ENCODE assay signal across 8 mouse cellular contexts in the genomic region with DNA sequence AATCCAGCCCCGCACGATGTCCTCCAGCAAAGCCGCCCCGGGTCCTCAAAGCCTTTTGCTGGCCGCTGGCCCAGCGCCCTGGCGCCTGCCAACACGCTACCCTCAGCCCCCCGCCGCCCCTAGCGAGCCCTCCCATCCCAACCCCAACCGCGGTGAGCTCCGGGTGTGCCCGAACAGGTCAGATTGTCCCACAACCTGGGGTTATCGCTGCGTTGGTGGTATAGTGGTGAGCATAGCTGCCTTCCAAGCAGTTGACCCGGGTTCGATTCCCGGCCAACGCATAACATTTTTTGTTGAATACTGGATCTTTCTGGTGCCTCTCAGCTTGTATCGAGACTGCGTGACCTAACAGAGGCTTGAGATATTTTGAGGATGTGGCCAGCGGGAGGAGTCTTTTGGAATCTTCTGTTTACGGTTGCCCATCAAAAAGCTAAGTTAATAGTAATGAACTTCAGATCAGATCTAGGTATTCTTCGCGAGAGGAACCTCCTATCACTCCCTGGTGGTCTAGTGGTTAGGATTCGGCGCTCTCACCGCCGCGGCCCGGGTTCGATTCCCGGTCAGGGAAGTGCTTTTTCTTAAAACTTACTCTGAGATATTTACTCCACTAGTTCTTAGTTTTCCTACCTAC. TPM values are rescaled to one million over a fixed set of nuclear protein-coding genes. Genes with fewer than 3 reads are reported as not detected.
A peak's percentile ranks its signal among the peaks of the same experiment; 100 is the strongest.
DNase-seq lines count a peak whose midpoint lies in the region; ATAC-seq lines count a peak whose summit lies in the region.

No protein-coding gene starts in this region.

- under 1% methylated on average over 35 of the region's 35 CpGs for WGBS in hindbrain, embryonic 16.5 days

- H3K4me3 ChIP-seq in hindbrain, embryonic 16.5 days (ENCODE audit: low read length) = peak overlapping the region; percentile 70

- peak overlapping the region; percentile 57 for H3K4me2 ChIP-seq in hindbrain, embryonic 16.5 days (ENCODE audit: low read length)

- peak overlapping the region; percentile 90 for H3K27ac ChIP-seq in hindbrain, embryonic 16.5 days (ENCODE audit: low read depth, low read length)

- H3K36me3 ChIP-seq in hindbrain, embryonic 16.5 days (ENCODE audit: control insufficient read depth, insufficient read depth, low read length) = no peaks in the 10 kb centered on the region

- peak; percentile 91 for DNase-seq in ZHBTc4 (ENCODE audit: low read depth, low spot score)
- peak; percentile 74 to 85 for DNase-seq in cerebellum, postnatal 4 days (ENCODE audit: low spot score in 2 of 2)
- peak; percentile 86 for DNase-seq in gastrocnemius, adult 18-20 months (ENCODE audit: low spot score)
- peak; percentile 83 for DNase-seq in left cerebral cortex, adult 11 months (ENCODE audit: low spot score)
- DNase-seq in lung, postnatal 4 days = peak; percentile 78 to 86
- peak; percentile 90 for DNase-seq in retina, postnatal 1 day
- peak; percentile 89 for DNase-seq in thymus, postnatal 4 days

- H3K27me3 ChIP-seq in hindbrain, embryonic 16.5 days (replicated peaks; ENCODE audit: control insufficient read depth, insufficient read depth, low read length) = no peaks in the 10 kb centered on the region

- no peaks in the 10 kb centered on the region for H3K9me3 ChIP-seq in hindbrain, embryonic 16.5 days (ENCODE audit: control insufficient read depth, low read length)

- ATAC-seq in hindbrain, embryonic 16.5 days = peak; percentile 93

- peaks cover 5% of the 10 kb centered on the region; the same call in 1 of the 2 replicates for H3K4me1 ChIP-seq in hindbrain, embryonic 16.5 days (ENCODE audit: control insufficient read depth, insufficient read depth, low read depth, low read length)

- peak overlapping the region; percentile 81 for H3K9ac ChIP-seq in hindbrain, embryonic 16.5 days (ENCODE audit: low read depth, low read length)

RNA-seq across cellular contexts. Expression of a gene that starts 11.1 kb away (rescaled TPM):
- total RNA-seq in gastrocnemius, adult 18-20 months (2021) = 1 to 10 TPM; 1.2 to 2.0 TPM
- 11.6 and 11.8 TPM in 2 replicates for polyA plus RNA-seq in hindbrain, embryonic 16.5 days (2015; fragmentation: Nextera tagmentation; extraction: Ambion mirVana)

RNA-seq across cellular contexts. Expression of a gene that starts 37.9 kb away (rescaled TPM):
- total RNA-seq in gastrocnemius, adult 18-20 months (2021) = 1 to 10 TPM; 1.8 to 4.4 TPM
- 9.8 and 11.5 TPM in 2 replicates for polyA plus RNA-seq in hindbrain, embryonic 16.5 days (2015; fragmentation: Nextera tagmentation; extraction: Ambion mirVana)

RNA-seq across cellular contexts. Expression of a gene that starts 47.7 kb away (rescaled TPM):
- total RNA-seq in gastrocnemius, adult 18-20 months (2021) = 100 to 1,000 TPM; 667 to 772 TPM
- polyA plus RNA-seq in hindbrain, embryonic 16.5 days (2015; fragmentation: Nextera tagmentation; extraction: Ambion mirVana) = 316 and 354 TPM in 2 replicates

RNA-seq across cellular contexts. Expression of a gene that starts 47.8 kb away (rescaled TPM):
- total RNA-seq in gastrocnemius, adult 18-20 months (2021) = 10 to 100 TPM; 28.7 to 29.5 TPM
- polyA plus RNA-seq in hindbrain, embryonic 16.5 days (2015; fragmentation: Nextera tagmentation; extraction: Ambion mirVana) = 4.7 and 5.3 TPM in 2 replicates

Comparison
In these comparisons a context has a peak if more than half of its experiments do, and no peak if none do; other contexts are left out.
1. Peak in every context shown above with its lines: DNase-seq, ATAC-seq, H3K4me3 ChIP-seq and H3K27ac ChIP-seq.